Mouse (Mus musculus) spleen, adult 2 months (tissue): Measurements from ENCODE around the gene Sprr2a1.
"Not testable (repeated sequence)": the region's sequence is repeated elsewhere in the genome, so short reads cannot be mapped to it uniquely, and the experiment has no call there.

ENCODE experiments used
- CTCF ChIP-seq: fragments of 200-500 bp; IDR thresholded peaks from 2 replicates; pipeline ENCODE4 v1.5.1; 2011; ENCODE audit warnings: mild to moderate bottlenecking, inconsistent platforms; ENCODE audit not compliant: insufficient read depth, insufficient read length, insufficient replicate concordance; ENCODE audit errors: extremely low read depth
- POLR2A ChIP-seq: fragments of 200-500 bp; IDR thresholded peaks from 2 replicates; pipeline ENCODE4 v1.6.1; 2011; ENCODE audit warnings: low read depth, low read length, inconsistent platforms

- TF ChIP-seq CTCF, POLR2A: not testable (repeated sequence)
These were observed 42.9 kb downstream of the Sprr2a1 start for GRCm38 (mm10) chr3:92258526-92258925.
